Mouse (Mus musculus) adrenal gland, postnatal 4 days (tissue): ENCODE measurements around the gene Zfp775. TPM values are rescaled to one million over a fixed set of nuclear protein-coding genes. Genes with fewer than 3 reads are reported as not detected.
"Not testable (repeated sequence)": the region's sequence is repeated elsewhere in the genome, so short reads cannot be mapped to it uniquely, and the experiment has no call there.

Experiments
- DNase-seq, 2 experiments: peaks; one replicate each; pipeline ENCODE4 v3.0.0; 2021 to 2022; ENCODE audit warnings: low spot score in 2 of 2, mixed read lengths in 2 of 2
- total RNA-seq, 2 experiments: library from RNA; stranded (reverse); gene quantifications; 2 replicates each; pipeline ENCODE4 v1.2.3; 2021

Gene Zfp775
- total RNA-seq, 2 experiments from 2014 or later, result 7.8 to 10.0 TPM

DNA sequence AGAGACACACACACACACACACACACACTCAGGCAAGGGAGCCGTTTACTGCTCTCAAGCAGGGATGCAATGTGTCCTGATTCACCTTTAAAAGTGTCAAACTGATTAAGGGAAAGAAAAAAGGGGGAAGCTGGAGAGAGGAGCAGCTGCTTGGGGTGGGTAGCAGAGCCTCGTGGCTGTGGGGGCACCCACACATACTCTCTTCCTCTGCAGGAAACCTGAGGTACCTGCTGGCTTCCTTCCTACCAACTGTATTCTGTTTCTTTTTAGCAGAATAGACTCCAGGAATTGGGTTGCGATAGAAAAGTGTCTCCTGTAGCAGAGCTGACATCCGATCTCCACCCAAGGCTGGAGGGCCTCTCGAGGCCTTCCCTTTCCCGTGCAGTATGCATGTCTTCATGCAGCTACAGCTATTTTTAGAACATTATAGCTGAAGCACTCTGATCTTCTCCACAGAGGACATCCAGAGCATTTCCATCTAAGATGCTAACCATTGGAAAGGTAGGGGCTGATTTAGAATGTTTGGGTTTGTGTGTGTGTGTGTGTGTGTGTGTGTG is 12.6 kb upstream of the Zfp775 start, which contains the start of gene Gm45021:
TSS of gene Gm45021 (plus strand) at position 417 of the 557 bp plus-strand sequence.
- DNase-seq, result no peak

- DNase-seq, result no peak
Observed at GRCm38 (mm10) chr6:48591221-48591845, 10.5 kb upstream of the Zfp775 start.

DNA sequence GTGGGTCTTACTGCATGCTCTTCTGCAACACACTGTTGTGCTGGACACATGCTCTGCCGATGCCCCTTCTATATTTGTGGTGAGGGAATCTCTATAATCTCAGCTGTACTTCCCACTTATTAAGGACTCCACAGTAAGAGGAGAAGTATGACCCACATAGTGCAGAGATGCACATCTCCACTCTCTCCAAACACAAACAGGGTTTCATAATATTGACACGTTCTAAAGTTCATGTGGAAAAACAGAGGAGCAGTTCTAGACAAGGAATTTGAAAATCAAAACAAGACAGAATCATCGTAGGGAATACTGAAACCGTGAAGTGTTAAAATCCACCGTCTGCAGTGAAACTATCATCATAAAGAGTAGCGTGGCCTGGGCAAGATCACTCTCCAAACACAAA is 10.0 kb upstream of the Zfp775 start:
- no peak for DNase-seq

GRCm38 (mm10) chr6:48593158-48594042 is 8.5 kb upstream of the Zfp775 start, which contains the start of the genes Repin1 and Gm44965:
TSS of gene Repin1 (plus strand) at chr6:48593883.
TSS of gene Gm44965 (plus strand) at chr6:48593941.
- peak; percentile 88 to 92 for DNase-seq

DNA sequence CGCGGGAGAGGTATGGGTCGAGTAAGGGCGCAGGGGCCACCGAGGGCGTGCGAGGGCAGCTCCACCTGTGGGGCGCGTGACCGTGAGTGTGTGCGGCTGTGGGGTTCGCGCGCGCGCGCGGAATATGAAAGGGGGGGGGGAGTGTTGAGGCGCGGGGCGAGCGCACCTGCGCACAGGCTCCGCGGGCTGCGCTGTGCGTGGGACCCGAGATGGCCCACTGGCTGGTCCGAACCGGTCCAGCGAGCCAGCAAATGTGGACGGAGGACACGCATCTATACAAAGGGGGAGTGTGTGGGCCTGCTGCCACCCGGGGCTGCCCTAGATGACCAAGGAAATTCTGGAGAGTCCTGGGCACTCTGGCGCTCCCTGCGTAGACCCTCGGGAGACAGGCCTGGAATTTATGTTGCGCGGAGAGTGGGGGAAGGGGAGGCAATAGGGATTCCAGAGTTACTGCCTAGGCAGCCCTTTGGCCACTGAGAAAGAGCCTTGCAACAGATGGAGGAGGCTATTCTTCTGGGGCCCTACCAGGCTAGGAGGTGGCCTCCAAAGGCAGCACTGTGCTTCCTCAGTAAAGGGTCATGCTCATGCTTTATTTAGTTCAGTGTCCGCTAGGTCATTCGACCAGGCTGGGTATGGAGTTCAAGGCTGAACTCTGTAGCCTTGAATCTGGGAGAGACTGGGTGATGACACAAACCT is 7.7 kb upstream of the Zfp775 start:
- no peak for DNase-seq

- no peak for DNase-seq
Observed at GRCm38 (mm10) chr6:48595278-48595677, 6.6 kb upstream of the Zfp775 start.

- DNase-seq, result no peak
Observed at GRCm38 (mm10) chr6:48596545-48597232, 5.2 kb upstream of the Zfp775 start.

- DNase-seq, result no peak
Observed at GRCm38 (mm10) chr6:48597233-48597625, 4.6 kb upstream of the Zfp775 start.

GRCm38 (mm10) chr6:48600594-48600993 is 1.3 kb upstream of the Zfp775 start:
- no peak for DNase-seq

DNA sequence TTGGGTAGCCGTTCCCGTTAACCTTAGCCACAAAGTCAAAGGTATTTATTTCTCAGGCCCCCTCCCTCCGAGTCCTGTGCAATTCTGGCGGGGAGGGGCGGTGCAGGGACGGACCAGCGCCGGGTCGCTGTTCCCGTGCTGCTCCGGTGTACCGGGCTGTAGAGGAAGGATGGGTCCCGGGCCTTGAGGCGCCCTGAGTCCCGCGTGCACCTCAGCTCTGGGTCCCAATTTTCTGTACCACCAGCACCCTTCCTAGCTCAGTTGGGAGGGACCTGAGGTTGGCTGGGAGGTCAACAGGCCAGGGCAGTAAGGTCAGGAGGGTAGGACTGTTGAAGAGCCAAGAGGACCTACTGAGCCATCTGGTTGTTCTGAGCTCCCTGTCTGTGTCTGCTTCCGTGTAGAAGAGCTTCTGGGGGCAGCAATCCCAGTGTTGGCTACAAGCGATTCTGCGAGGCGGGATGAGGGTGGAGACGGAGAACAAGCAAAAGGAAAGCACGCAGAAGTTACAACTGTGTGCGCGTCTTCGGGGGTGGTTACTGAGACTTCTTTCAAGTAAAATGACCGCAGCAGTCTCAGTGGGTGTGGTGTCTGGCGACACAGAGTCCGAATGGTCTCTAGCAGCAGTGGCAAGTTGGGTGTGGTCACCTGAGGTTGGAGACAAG is 348 bp downstream of the Zfp775 start:
- DNase-seq, result no peak

DNA sequence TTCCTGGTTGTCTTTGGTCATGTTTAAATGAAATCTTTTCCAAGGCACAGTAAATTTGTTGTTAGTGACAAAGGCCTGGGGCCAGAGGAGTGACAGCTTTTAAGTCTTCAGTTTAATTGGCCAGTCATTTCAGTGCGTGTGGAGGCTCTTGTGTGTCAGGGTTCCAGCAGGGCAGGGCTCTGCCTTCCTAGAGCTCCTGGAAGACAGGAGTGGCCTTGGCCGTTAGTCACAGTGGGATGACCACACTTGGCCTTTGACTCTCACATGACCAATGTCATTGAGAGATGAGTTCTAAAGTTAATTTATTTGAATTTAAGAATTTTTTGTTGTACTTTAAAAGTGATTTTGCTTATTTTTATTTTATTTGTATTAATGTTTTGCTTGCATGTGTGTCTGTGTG is 6.3 kb downstream of the Zfp775 start:
- DNase-seq, result no peak

DNA sequence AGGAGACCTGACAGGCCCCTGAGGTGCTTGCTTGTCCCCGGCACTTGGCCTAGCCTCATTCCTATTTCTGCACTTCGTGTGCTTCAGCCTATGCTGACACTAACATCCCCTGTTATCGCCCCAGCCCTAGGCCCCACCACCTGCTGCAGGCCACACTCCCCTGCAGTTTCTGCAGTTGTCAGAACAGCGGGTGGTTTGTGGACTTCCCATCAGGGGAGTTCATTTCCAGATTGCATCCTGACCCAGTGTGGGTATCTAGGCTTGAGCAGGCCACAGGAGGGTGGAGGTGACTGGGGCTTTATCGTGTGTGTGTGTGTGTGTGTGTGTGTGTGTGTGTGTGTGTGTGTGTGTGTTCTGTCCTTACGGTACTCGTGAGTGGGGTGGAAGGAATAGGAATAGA is 7.6 kb downstream of the Zfp775 start:
- DNase-seq, result no peak

DNA sequence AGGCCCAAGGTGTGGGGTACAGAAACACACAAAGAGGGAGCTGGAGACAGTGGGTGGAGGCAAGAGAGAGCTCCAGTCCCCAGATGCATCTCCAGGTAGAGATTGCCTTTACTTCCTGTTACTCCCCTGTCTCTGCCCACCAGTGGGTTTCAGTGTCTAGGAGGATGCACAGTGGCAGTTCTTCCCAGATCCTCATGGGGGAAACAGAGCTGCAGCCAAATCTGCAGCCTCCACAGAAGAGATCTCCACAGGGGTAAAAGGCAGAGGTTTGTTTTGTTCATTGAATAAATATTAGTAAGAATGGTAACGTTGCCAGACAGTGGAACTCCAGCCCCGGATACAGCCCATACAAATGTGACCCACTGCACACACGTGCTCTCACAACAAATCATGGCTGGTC is 8.8 kb downstream of the Zfp775 start:
- no peak for DNase-seq

DNA sequence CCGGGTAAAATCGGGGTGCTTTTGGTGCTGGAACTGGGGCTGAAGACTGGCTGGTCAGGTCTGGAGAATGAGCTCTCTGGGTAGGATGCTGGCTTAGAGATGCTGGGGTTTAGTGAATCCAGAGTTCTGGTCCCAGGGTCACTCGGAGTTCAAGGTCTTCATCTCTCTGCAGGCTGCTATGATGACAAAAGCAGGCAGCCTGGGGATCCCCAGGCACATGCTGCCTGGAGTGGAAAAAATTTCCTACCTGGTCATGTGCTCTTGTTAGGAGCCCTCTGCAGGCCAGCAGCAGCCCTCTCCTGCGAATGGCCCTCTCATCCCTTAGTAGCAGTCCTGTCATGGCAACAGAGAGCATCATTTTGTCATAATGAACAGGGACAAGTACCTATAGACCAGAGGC is 11.6 kb downstream of the Zfp775 start:
- DNase-seq, result no peak

GRCm38 (mm10) chr6:48614756-48615155 is 12.9 kb downstream of the Zfp775 start:
- no peak for DNase-seq

DNA sequence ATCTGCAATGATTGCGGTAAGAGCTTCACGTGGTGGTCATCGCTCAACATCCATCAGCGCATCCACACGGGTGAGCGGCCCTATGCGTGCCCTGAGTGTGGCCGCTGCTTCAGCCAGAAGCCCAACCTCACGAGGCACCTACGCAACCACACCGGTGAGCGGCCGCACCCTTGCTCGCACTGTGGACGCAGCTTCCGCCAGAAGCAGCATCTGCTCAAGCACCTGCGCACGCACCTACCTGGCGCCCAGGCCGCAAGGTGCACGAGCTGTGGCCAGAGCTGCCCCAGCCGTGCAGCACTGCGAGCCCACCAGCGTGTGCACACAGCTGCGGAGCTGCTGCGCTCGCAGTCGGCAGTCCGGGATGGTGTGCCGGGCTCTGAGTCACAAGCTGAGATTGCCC is 18.2 kb downstream of the Zfp775 start:
- DNase-seq, result no peak

- not testable (repeated sequence) for DNase-seq
Observed at GRCm38 (mm10) chr6:48622186-48622843, 20.5 kb downstream of the Zfp775 start.

- no peak for DNase-seq
Observed at GRCm38 (mm10) chr6:48623460-48623859, 21.6 kb downstream of the Zfp775 start.

DNA sequence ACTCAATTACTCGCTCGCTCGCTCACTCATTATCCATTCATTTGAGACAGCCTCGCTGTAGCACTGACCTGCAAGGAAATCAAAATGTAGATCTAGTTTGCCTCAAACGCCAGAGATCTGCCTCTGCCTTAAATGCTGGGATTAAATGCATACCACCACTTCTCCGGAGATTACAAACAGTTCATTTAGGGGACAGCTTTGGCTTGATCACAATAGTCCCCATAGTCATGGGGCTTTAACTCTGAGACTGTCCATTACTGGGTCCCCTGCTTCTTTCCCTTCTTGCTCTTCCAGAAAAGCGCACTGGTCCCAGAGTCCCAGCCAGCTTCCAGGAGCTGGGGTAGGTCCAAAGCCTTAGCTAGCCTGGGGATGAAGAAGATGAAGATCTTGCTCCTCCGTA is 24.6 kb downstream of the Zfp775 start, which contains the start of gene AI854703:
TSS of gene AI854703 (plus strand) at position 301 of the 400 bp plus-strand sequence.
- no peak for DNase-seq

DNA sequence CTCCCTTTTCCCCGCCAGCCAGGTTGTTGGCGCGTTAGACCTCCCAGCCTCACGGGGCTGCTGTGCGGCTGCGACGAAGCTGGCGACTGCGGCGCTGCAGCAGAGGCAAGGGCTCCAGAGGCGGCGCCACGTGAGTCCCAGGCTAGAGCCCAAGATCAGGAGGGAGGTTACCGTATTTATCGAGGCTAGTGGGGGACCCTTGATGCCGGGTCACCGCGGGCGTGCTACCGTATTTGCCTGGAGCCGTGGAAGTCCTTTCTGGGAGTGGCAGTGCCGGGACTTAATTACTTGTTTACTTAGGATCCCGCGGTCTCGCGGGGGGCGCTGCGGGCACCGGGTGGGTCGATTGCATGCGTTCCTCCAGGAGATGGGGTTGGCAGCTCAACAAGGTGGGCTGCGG is 25.1 kb downstream of the Zfp775 start:
- DNase-seq, result no peak
